Mouse (Mus musculus) adipocyte (in vitro differentiated cells): ENCODE measurements around the gene Zdhhc14.

Source experiments
- DNase-seq: peaks from one replicate; pipeline ENCODE4 v3.0.0-alpha.2; 2016; ENCODE audit warnings: low spot score

Zdhhc14 gene

DNA sequence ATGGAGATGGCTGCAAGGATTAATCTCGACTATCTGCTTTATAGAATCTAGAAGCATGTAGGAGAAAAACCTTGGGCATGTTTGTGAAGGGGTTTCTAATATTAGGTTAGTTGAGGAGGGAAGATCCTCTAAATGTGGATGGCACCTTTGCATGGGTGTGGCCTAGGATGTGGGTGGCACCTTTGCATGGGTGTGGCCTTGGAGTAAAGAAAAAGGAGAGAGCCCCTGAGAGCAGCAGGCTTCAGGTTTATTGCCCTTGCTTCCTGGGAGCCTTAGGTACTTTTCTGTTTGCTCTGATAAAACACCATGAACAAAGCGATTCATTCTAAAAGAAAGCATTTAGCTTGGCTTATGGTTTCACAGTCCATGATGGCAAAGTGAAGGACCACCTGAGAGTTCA lies 62.2 kb downstream of the Zdhhc14 start:
- no peak for DNase-seq

DNA sequence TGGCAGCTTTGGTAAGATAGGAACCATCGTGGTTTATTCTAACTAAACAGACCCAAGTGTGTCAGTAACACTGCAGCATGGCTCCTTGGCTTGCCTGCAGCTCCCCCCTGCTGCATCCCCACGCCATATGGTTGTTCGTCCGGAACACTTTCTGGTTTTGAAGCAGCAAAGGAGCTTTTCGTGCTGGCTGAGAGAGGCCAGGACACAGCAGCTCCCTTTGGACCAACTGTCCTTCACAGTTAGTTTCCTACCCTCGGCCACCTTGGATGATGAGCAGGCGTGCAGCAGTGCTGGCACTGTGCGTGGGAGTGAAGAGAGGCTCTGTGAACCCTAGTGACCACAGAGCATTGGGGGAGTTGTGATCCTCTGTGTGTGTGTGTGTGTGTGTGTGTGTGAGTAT lies 64.2 kb downstream of the Zdhhc14 start:
- no peak for DNase-seq

DNA sequence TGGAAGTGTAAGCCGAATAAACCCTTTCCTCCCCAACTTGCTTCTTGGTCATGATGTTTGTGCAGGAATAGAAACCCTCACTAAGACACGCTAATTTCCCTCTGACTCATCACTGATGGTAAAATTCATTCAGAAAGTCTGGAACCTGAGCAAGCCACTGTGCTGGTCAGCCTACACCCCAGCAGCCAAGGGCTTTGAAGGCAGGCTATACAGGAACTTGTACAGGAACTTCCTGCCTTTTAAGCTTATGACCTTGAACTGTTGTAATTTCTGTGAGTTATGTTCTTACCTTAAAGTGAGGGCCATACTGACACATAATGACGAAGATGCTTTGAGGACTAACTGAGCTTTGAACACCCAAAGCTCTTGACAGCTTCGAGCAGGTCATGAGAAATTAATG lies 67.9 kb downstream of the Zdhhc14 start:
- DNase-seq, result no peak

DNA sequence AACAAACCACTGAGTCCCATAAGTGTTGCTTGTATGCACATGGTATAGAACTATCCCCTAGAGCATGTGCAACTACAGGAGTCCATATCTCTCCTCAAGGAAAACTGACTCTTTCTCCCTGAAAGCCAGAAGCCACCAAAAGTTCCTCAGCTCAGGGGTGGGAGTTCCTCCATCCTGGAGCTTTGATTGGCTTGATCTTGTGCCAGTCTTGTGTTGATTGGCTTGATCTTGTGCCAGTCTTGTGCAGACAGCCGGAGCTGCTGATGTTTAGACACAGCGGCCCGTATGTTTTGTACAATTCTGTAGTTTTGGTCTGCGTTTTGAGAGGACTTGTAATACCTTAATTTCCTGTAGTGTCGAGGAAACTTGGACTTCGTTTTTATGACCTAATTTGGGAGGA lies 70.8 kb downstream of the Zdhhc14 start:
- no peak for DNase-seq

DNA sequence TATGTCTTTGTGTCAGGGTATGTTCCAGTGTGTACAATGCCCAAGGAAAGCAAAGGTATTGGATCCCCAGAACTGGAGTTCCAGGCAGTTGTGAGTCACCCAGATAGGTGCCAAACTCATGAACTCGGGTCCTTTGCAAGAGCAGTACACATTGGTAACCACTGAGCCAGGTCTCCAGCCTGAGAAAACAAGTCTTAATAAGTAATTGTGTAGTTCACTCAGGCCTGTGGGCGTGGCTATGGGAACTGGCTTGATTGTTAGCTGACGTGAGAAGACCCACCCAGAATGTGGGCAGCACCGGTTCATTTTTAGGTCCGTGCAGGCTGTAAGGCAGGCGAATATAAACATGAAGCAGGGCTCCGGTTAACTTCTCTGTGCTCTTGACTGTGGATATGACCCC lies 73.6 kb downstream of the Zdhhc14 start:
- DNase-seq, result no peak

DNA sequence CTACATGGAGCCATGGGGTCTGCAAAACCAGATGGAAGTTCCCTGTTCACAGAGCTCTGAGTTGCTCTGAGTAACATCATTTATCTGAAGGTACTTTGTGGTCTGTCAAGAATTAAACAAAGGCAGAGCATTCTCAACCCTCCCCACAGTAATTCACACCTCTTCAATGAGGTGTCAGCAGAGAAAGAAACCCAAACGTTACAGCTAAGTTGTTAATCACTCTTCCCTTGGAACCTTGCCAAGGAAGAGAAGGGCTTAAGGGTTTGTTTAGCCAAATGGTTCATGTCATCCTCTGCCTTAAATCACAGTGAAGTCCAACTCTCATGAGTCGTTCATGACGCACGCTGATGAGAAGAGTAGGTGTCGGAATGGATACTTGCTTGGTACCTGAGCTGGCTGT lies 75.6 kb downstream of the Zdhhc14 start:
- no peak for DNase-seq

DNA sequence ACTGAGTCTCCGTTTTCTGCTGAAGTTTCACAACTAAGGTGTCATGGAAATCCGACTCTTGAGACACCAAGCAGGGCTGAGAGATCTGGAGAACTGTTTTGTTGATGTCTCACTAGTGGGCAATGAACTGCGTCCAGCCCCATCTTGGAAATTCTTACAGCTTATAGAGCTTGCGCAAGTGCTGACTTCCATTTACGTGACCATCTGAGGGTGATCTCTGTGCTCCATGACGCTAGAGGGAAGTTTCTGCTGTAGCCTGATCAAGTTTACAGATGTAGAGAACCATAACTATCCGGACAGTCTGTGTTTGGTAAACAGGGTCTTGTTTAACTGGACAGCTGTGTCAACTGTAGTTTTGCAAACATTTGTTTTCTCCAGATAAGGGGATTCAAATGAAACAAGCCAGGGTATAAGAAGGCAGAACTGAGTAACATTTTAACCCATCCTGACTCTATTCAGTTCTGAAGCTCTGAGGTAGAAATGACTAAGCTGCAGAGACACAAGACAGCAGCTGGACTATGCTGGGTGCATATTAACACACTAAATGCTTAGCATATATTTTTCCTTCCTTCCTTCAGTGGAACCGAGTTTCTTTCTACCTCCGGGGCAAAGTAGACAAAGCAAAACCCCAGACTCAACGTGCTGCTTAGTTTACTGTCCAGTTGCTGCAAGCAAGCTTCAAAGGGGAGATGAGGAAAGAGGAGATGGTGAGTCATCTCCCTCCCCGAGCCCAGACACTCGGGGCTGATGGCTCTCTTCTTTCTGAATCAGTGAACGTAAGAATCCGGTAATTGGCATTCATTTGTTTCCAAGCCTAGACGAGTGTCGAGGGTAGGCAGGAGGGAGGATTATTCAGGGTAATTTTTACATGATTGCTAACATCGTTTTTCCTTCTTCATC lies 77.0 kb downstream of the Zdhhc14 start:
- no peak for DNase-seq

DNA sequence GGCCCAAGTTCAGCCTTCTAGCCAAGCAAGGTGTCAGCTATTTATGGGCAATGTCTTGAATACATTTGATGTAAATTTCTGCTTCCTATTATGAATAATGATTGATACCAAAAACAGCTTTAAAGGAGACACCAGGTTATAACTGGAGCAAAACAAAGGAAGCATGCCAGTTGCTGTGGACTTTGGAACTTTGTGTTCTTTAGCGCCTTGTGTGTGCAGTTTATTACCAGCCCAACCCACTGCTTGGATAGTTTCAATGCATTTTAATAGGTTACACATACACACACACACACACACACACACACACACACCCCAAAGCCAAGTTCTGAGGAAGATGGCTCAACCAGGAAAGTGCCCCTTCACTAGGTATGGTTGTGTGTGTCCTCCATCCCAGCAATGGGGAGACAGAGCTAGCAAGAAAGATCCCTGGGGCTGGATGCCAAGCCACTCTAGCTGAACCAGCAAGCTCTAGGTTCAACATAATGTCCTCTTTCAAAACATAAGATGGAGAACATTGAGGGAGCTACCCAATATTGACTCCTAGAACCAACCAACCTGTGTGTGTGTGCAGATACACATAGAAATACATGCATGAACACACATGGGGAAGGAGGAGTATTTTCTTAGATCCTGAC lies 79.9 kb downstream of the Zdhhc14 start:
- no peak for DNase-seq

DNA sequence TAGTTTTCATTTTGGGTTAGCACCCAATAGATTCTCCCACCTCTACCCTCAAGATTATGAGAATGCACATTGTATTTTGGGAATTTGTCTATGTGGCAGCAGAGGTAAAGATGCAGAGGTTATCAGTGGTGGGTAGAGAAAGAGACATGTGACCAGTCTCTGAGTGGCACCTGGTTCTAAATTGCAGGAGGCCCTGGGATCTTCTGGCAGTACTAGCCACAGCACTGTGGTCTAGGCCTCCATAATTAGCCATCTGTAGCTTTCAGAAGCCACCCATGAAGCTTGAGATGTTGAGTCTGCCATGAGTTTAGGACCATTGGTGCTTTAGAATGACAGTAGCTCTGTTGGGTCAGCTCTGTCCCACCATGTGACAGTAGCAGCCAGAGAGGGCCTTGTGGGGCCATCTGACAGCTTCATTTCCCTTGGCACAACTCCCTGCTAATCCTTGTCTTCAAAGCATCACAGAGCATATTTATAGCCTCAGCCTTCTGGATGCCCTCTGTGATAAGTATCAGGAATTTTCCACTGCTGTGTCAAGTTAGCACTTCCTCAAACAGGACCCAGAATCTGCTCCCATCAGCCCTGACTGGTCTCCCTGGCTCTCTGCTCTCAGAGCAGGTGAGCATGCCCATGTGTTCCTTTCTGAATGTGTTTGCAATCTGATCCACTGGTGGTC lies 80.5 kb downstream of the Zdhhc14 start:
- no peak for DNase-seq

DNA sequence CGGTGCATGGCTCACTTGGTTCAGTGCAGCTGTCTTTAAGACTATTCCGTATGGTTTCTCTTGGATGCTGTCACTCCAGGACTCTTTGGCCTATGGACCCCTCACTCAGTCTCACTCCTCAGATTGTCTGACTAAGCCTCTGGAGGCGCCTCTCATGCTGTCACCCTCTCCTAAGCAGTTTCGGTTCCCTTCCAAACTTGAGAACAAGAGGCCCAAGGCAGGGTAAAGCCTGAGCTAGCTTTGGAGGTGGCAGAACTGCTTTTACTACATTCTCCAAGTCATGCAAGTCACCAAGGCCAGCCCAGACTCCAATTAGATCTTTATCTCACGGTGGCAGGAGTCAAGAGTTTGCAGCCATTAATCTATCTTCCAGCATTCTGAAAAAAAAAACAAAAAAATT lies 82.3 kb downstream of the Zdhhc14 start:
- DNase-seq, result no peak

DNA sequence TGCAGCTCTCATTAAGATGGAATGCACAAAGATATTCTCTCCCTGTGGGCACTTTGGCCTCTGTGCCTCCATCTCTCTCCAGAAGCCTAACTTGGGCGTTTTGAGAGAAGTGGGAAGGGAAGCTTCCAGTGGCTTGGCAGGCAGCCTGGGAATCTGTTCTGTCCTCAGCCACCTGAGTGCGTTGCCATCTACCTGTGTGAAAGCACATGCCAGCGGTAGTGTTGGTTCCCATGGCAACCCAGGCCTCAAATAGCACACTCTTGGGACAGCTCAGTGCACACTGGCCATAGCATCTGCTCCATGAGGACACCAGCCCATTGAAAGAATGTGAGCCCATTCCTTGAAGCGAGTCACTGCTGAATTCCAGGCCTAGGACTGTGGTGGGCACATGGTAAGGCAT lies 83.2 kb downstream of the Zdhhc14 start:
- DNase-seq, result no peak

DNA sequence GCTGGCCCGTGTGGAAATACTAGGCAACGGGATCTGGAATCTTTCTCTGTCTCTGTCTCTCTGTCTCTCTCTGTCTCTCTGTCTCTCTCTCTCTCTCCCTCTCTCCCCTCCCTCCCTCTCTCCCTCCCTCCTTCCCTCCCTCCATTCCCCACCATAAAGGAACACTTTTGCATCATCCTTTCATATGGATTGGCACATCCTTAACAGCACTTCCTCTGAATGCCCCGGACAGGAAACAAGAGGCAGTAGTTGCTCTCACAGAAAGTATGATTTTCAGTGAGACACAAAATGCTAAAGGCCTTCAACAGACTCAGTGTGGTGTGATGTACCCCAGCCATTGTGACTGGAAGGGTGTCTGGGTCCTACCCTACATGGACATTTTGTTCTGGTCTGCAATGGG lies 89.9 kb downstream of the Zdhhc14 start:
- no peak for DNase-seq

DNA sequence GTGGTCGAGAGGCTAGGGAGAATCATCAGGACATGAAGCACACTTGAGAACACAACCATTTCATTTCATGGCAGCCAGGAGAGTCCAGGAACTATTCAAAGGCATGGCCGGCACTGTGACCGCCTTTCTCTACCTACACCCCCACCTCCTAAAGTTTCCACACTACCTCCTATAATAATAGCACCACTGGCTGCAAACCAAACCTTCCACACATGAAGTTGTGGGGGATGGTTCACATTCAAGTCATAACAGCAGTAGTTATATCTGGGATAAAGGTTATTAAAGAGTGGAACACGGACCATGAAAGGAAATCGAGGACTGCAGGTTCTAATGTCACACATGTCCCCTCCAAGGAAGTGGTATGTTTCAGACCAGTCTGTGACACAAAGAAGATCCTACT lies 90.6 kb downstream of the Zdhhc14 start:
- DNase-seq, result no peak

DNA sequence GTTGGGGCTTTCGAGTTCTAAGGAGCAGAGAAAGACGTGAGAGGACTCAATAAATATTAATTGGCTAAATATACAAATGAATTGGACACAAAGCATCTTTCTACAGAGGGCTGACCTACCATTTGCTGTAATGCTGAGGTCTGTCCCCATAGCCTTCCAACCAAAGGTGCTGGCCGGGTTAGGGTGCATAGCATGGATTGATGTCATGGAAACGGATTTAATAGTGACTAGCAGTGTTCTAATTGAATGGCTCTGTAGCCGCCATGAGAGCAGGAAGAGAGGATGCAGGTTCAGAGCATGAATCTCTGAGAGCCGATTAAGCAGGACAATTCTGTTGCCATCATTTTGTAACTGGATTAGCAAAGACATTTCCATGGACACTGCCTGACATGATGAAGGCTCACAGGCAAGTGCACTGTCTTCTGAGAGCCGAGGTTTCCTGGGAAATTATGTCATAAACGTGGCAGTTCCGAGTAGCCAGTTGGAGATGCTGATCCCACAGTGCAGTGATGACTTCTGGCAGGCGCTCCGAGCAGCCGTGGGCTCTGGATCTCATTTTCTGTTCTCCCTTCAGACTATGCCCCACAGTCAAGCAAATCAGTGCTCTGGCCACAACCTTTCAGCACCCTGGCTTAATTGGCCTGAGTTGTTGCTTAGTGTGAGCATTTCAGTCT lies 91.3 kb downstream of the Zdhhc14 start:
- no peak for DNase-seq

DNA sequence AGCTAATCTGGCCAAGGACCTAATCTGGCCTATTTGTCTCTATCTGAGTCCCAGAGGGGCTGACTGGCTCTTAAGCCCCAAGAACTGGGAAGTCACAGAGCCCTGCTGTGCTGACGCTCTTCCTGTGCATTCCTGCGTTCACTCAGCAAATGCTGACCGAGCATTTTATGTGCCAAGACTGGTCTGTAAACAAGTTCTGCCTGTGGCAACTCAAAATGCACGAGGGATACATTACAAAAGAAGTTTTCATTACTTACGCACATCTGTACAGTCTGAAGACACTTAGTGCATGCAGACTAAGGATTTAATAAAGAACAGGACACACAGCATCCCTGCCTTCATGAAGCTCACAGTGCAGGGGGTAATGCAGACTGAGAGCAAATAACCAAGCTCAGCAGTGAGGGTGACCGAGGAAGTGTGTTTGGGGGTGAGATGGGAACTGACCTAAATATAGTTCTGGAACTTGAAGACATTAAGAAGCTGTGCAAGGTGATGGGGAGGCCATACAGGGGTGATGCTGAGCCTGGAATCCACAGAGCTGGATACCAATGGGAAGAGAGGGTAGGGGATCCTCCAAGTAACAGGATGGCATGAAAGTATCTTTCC lies 99.3 kb downstream of the Zdhhc14 start:
- DNase-seq, result no peak

DNA sequence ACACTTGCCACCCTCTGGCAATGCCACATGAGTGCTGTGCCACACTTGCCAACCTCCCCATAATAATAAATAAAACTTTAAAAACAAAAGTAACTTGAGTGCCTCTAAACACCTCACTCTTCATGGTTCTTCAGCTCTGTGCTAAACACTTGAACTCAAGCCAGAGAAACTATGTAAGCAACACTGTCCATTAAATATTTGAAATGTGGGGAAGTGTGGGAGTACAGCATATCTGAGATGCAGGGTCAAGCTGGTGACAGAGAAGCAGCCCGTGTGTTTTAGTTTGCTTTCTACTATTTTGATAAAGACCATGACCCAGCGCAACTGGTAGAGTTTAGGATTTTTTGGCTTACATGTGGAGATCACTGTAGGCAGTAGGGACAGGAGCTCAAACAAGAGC lies 100.7 kb downstream of the Zdhhc14 start:
- DNase-seq, result no peak

DNA sequence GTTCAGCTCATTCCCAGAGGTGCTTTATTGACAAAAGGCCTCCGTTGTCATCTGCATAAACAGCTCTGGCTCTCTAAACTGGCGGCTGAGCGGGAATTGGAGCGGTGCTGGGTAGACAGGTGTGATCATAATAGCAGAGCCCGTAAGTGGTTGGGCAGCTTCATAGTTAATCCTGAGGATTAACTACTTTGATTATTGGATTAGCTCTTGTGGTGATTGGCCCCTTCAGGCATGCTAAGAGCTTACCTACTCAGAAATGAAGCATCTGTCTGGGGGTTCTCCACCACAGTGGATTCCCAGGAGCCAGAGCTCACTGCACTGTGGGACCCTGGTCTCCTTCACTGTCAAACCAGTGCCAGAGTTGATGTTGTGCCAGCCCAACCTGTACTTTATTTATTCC lies 102.7 kb downstream of the Zdhhc14 start:
- DNase-seq, result no peak

DNA sequence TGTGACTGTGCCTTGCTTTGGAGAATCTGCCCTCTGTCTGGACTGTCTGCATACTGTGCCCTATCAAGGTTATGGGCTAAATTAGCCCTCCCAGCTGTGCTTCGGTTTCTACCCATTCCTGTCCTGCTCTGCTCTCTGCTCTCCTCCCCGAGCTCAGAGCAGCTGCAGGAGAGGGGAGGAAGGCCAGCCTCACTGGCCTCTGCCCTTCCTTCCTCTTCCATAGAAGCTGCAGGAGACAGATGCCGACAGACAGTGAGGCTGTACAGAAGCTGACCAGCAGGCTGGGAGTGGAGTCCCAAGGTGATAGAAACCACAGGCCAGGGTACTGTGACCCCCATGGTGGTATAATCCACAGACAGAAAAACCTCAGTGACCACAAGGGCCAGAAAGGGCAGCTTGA lies 104.1 kb downstream of the Zdhhc14 start:
- no peak for DNase-seq

DNA sequence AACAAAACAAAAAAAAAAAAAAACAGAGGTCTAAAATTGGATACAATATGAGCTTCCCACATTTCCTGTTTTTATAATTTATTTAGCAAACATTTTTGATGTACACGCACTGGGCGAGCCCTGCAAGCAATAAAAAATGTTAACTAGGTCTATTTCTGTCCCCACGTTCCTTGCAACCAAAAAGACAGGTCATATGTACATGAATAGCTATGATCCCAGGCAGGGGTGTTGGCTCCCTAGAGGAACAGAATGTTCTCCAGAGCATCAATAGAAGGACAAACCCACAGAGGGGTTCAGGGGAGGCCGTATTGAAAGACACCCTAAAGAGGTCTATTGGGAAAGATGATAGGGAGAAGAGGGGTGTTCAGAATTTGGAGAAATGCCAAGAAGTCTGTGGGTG lies 106.6 kb downstream of the Zdhhc14 start:
- DNase-seq, result no peak

DNA sequence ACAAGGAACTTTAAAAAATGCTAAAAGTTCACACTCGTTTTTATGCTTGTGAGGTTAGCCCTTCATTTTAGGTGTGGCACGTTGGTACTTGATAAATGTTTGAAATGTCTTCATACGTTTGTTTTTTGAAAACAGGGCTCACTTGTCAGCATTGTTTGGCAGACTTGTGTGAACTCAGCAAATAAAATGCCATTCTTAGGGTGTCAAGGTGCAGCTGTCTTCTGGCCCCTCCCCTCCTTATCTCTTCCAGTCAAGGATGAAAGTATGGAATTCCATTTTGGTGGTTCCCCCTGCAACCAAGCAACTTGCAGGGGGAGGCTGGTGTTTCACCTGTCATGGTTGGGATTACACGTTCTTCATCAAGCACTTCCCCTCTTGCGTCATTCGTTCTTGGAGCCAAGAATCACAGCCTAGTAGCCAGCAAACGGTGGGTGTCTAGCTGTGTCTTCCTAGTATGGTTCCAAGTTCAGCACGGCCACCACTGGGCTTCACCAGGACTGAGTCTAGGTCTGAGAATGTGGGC lies 108.2 kb downstream of the Zdhhc14 start:
- peak; percentile 4 for DNase-seq

DNA sequence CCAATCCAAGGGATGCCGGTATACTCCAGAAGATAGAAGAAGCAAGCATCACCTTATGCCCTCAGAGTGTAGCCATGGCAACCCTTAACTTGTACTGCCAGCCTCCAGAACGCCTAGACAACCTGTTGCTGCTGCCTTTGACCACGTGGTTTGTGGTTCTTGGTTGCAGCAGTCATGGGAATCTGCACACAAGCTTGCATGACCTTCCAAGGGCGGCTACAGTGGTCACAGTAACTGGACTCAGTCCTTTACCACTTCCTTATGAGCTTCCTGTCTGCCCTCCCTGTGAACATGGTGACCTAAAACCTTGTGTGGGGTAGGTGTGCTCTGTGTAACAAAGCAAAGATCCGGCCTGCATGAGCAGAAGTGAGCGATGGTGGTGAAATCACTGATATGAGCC lies 109.6 kb downstream of the Zdhhc14 start:
- no peak for DNase-seq

DNA sequence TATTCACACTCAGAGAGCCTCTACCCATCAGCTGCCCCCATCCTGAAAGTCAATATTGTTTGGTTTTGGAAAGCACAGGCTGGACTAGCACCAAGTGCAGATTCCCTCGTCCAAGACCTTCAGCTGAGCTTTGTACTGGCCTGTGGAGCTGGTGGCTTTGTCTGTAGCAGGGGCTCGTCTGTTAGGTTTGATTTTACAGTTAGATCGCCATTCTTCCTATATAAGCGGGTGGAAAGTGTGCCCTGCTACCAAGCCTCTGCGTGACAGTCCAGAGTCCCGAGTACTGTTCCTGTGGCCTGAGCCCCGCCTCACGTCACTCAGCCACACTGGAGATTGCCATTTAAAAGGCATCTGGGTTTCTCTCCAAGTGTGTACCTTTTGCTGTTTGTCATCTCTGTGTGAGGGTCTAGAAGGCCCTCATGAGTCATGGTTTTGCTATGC lies 113.8 kb downstream of the Zdhhc14 start:
- no peak for DNase-seq
